Mouse (Mus musculus): ENCODE data around the gene Atp13a1. TPM values are rescaled to one million over a fixed set of nuclear protein-coding genes. Genes with fewer than 3 reads are reported as not detected.

Gene Atp13a1
- total and polyA plus RNA-seq, 2 experiments from 2014 or later = 39.1 to 85.9 TPM

- no peak for ATAC-seq
- Histone ChIP-seq H3K4me1 (ENCODE audit: insufficient read depth, low read length) (no peaks in the 10 kb centered on the region), H3K4me2 (ENCODE audit: low read depth, low read length) (no peak overlapping the region), H3K9ac (replicated peaks; ENCODE audit: low read length) (no peak overlapping the region), H3K9me3 (ENCODE audit: low read length) (no peaks in the 10 kb centered on the region), H3K27ac (no peak overlapping the region), H3K4me3 (ENCODE audit: low read length) (no peak overlapping the region), H3K36me3 (ENCODE audit: insufficient read depth, low read length) (no peaks in the 10 kb centered on the region), H3K27me3 (ENCODE audit: insufficient read depth, low read length) (no peaks in the 10 kb centered on the region)
- no peak for DNase-seq (ENCODE audit: low spot score)
- 80% methylated on average over 3 of the region's 3 CpGs for WGBS
- no peak for TF ChIP-seq CTCF (IDR thresholded peaks at IDR 0.05; ENCODE audit: low read depth)
Measured at GRCm38 (mm10) chr8:69847167-69848065, 56.5 kb downstream of the Atp13a1 start.

DNA sequence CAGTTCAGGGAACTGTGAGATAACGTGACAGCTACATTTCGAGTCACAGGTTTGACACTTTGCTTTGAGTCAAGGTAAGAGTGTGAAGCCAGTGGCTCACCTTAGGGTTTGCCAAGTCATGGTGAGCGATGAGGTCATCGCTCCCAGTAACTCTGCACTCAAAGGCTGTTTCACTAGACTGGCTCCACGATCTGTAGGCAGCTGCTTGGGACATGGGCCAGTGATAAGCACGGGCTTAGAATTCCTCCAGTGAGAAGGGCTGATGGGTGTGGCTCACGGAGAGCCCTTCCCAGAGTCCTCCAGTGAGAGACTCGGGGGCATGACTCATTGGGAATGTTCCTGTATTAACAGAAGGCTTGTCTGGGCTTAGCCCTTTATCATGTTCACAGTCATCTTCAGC lies 58.0 kb downstream of the Atp13a1 start:
- H3K36me3 ChIP-seq (ENCODE audit: insufficient read depth, low read length) = no peaks in the 10 kb centered on the region
- no peak overlapping the region for H3K9ac ChIP-seq (replicated peaks; ENCODE audit: low read length)
- WGBS = 90% methylated on average over 8 of the region's 8 CpGs

DNA sequence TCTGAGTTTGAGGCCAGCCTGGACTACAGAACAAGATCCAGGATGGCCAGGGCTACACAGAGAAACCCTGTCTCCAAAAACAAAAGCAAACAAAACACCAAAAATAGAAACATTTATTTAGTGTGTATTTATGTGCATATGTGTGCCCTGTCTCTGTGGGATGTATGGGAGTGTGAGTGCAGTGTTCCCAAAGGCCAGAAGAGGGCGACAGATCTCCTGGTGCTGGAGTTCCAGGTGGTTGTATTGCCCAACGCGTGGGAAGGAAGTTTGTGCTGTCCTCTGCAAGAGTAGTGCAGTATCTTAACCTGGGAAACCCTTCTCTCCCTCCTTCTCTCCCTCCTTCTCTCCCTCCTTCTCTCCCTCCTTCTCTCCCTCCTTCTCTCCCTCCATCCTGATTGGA lies 58.9 kb downstream of the Atp13a1 start:
- WGBS = 48% methylated on average over 3 of the region's 3 CpGs

More for the DNA sequence above, 58.0 kb downstream of the Atp13a1 start:
- H3K27ac ChIP-seq = no peak overlapping the region
- H3K4me1 ChIP-seq (ENCODE audit: insufficient read depth, low read length) = no peaks in the 10 kb centered on the region
- no peak for TF ChIP-seq CTCF (IDR thresholded peaks at IDR 0.05; ENCODE audit: low read depth)
- DNase-seq (ENCODE audit: low spot score) (no peak), ATAC-seq (no peak)
- H3K9me3 ChIP-seq (ENCODE audit: low read length) = no peaks in the 10 kb centered on the region
- H3K4me2 ChIP-seq (ENCODE audit: low read depth, low read length) = no peak overlapping the region
- H3K4me3 ChIP-seq (ENCODE audit: low read length) = no peak overlapping the region
- no peaks in the 10 kb centered on the region for H3K27me3 ChIP-seq (ENCODE audit: insufficient read depth, low read length)

DNA sequence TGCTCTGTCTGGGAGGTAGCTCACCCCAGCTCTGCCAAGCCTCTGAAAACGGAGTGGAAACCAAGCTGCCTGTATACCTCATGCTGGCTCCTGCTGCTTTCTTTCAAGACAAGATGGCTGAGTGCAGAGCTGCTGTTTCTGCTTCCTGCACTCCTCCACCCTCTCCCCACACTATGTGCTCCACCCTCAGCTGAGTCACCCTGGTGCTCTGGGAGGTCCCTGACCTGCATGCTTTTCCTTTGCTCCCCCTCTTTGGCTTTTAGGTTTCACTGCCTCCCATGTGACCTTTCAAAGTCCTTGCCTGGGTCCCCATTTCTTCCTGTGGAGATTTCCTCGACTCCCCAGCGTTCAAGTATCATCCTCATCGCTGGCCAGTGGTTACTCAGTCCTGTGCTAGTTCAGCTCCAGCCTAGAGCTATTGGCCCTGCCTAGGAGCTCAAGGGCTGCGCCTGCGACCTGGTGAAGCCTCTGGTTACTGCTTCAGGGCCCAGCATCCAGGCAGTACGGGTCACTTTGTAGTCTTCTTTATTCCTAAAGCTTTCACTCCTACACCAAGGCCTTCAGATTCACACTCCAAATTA lies 60.1 kb downstream of the Atp13a1 start:
- no peaks in the 10 kb centered on the region for H3K27me3 ChIP-seq (ENCODE audit: insufficient read depth, low read length)
- no peaks in the 10 kb centered on the region for H3K4me1 ChIP-seq (ENCODE audit: insufficient read depth, low read length)
- DNase-seq (ENCODE audit: low spot score) (no peak), ATAC-seq (no peak)
- no peaks in the 10 kb centered on the region for H3K36me3 ChIP-seq (ENCODE audit: insufficient read depth, low read length)
- no peak for TF ChIP-seq CTCF (IDR thresholded peaks at IDR 0.05; ENCODE audit: low read depth)
- 86% methylated on average over 7 of the region's 7 CpGs for WGBS
- no peak overlapping the region for H3K4me2 ChIP-seq (ENCODE audit: low read depth, low read length)
- no peaks in the 10 kb centered on the region for H3K9me3 ChIP-seq (ENCODE audit: low read length)
- H3K9ac ChIP-seq (replicated peaks; ENCODE audit: low read length) = no peak overlapping the region
- H3K27ac ChIP-seq = no peak overlapping the region
- H3K4me3 ChIP-seq (ENCODE audit: low read length) = no peak overlapping the region

More for the DNA sequence above, 58.9 kb downstream of the Atp13a1 start:
- Histone ChIP-seq H3K9ac (replicated peaks; ENCODE audit: low read length) (no peak overlapping the region), H3K9me3 (ENCODE audit: low read length) (no peaks in the 10 kb centered on the region), H3K27me3 (ENCODE audit: insufficient read depth, low read length) (no peaks in the 10 kb centered on the region), H3K4me3 (ENCODE audit: low read length) (no peak overlapping the region), H3K4me1 (ENCODE audit: insufficient read depth, low read length) (no peaks in the 10 kb centered on the region), H3K4me2 (ENCODE audit: low read depth, low read length) (no peak overlapping the region), H3K36me3 (ENCODE audit: insufficient read depth, low read length) (no peaks in the 10 kb centered on the region), H3K27ac (no peak overlapping the region)
- ATAC-seq (no peak), DNase-seq (ENCODE audit: low spot score) (no peak)
- TF ChIP-seq CTCF (IDR thresholded peaks at IDR 0.05; ENCODE audit: low read depth) = peak; percentile 48

- Histone ChIP-seq H3K27ac (no peak overlapping the region), H3K9me3 (ENCODE audit: low read length) (no peaks in the 10 kb centered on the region), H3K9ac (replicated peaks; ENCODE audit: low read length) (no peak overlapping the region), H3K4me1 (ENCODE audit: insufficient read depth, low read length) (no peaks in the 10 kb centered on the region), H3K4me3 (ENCODE audit: low read length) (no peak overlapping the region), H3K4me2 (ENCODE audit: low read depth, low read length) (no peak overlapping the region), H3K27me3 (ENCODE audit: insufficient read depth, low read length) (no peaks in the 10 kb centered on the region), H3K36me3 (ENCODE audit: insufficient read depth, low read length) (no peaks in the 10 kb centered on the region)
- DNase-seq (ENCODE audit: low spot score) = no peak
- no peak for ATAC-seq
- no peak for TF ChIP-seq CTCF (IDR thresholded peaks at IDR 0.05; ENCODE audit: low read depth)
- 95% methylated on average over 10 of the region's 10 CpGs for WGBS
Measured at GRCm38 (mm10) chr8:69853869-69854268, 62.9 kb downstream of the Atp13a1 start.

Other genes starting within 250 kb of the Atp13a1 start
- gene Zfp868, start 165.6 kb upstream of the Atp13a1 start, total RNA-seq (2014; rRNA removed) = 23.1 and 23.9 TPM in 2 replicates
- gene Zfp868, start 165.6 kb upstream of the Atp13a1 start, polyA plus RNA-seq (2015; fragmentation: Nextera tagmentation; extraction: Ambion mirVana) = 21.7 and 23.4 TPM in 2 replicates
- gene Zfp964, start 136.7 kb upstream of the Atp13a1 start, total RNA-seq (2014; rRNA removed) = 3.0 and 6.3 TPM in 2 replicates
- 0.93 and 1.4 TPM in 2 replicates for gene Zfp964, start 136.7 kb upstream of the Atp13a1 start, polyA plus RNA-seq (2015; fragmentation: Nextera tagmentation; extraction: Ambion mirVana)
- 9.5 and 16.1 TPM in 2 replicates for gene Zfp869, start 80.4 kb upstream of the Atp13a1 start, total RNA-seq (2014; rRNA removed)
- gene Zfp869, start 80.4 kb upstream of the Atp13a1 start, polyA plus RNA-seq (2015; fragmentation: Nextera tagmentation; extraction: Ambion mirVana) = 17.5 and 18.4 TPM in 2 replicates
- gene Zfp963, start 41.2 kb upstream of the Atp13a1 start, total RNA-seq (2014; rRNA removed) = 3.0 and 4.9 TPM in 2 replicates
- 3.7 and 4.8 TPM in 2 replicates for gene Zfp963, start 41.2 kb upstream of the Atp13a1 start, polyA plus RNA-seq (2015; fragmentation: Nextera tagmentation; extraction: Ambion mirVana)
- not detected in 2 replicates for gene Gm20422, start 16.3 kb upstream of the Atp13a1 start, total RNA-seq (2014; rRNA removed)
- gene Gm20422, start 16.3 kb upstream of the Atp13a1 start, polyA plus RNA-seq (2015; fragmentation: Nextera tagmentation; extraction: Ambion mirVana) = 0.34 and 0.61 TPM in 2 replicates
- 38.6 and 39.8 TPM in 2 replicates for gene Zfp866, start within 50 bp of the Atp13a1 start, total RNA-seq (2014; rRNA removed)
- gene Zfp866, start within 50 bp of the Atp13a1 start, polyA plus RNA-seq (2015; fragmentation: Nextera tagmentation; extraction: Ambion mirVana) = 18.5 and 18.6 TPM in 2 replicates
- 28.8 and 42.7 TPM in 2 replicates for gene Gmip, start 17.5 kb downstream of the Atp13a1 start, total RNA-seq (2014; rRNA removed)
- gene Gmip, start 17.5 kb downstream of the Atp13a1 start, polyA plus RNA-seq (2015; fragmentation: Nextera tagmentation; extraction: Ambion mirVana) = 23.6 and 27.9 TPM in 2 replicates
- gene Lpar2, start 31.3 kb downstream of the Atp13a1 start, total RNA-seq (2014; rRNA removed) = 5.2 and 5.4 TPM in 2 replicates
- 0.45 and 0.50 TPM in 2 replicates for gene Lpar2, start 31.3 kb downstream of the Atp13a1 start, polyA plus RNA-seq (2015; fragmentation: Nextera tagmentation; extraction: Ambion mirVana)
- gene Pbx4, start 41.3 kb downstream of the Atp13a1 start, total RNA-seq (2014; rRNA removed) = 46.5 and 86.4 TPM in 2 replicates
- 81.9 and 88.5 TPM in 2 replicates for gene Pbx4, start 41.3 kb downstream of the Atp13a1 start, polyA plus RNA-seq (2015; fragmentation: Nextera tagmentation; extraction: Ambion mirVana)
- gene Cilp2, start 96.5 kb downstream of the Atp13a1 start, total RNA-seq (2014; rRNA removed) = 14.3 and 19.2 TPM in 2 replicates
- 6.9 and 7.2 TPM in 2 replicates for gene Cilp2, start 96.5 kb downstream of the Atp13a1 start, polyA plus RNA-seq (2015; fragmentation: Nextera tagmentation; extraction: Ambion mirVana)
- 1.6 and 1.8 TPM in 2 replicates for gene Tssk6, start 111.0 kb downstream of the Atp13a1 start, total RNA-seq (2014; rRNA removed)
- 3.7 and 4.3 TPM in 2 replicates for gene Tssk6, start 111.0 kb downstream of the Atp13a1 start, polyA plus RNA-seq (2015; fragmentation: Nextera tagmentation; extraction: Ambion mirVana)
- 61.0 and 91.4 TPM in 2 replicates for gene Ndufa13, start 111.4 kb downstream of the Atp13a1 start, total RNA-seq (2014; rRNA removed)
- gene Ndufa13, start 111.4 kb downstream of the Atp13a1 start, polyA plus RNA-seq (2015; fragmentation: Nextera tagmentation; extraction: Ambion mirVana) = 269 and 275 TPM in 2 replicates
- 8.4 and 10.7 TPM in 2 replicates for gene Yjefn3, start 111.5 kb downstream of the Atp13a1 start, total RNA-seq (2014; rRNA removed)
- gene Yjefn3, start 111.5 kb downstream of the Atp13a1 start, polyA plus RNA-seq (2015; fragmentation: Nextera tagmentation; extraction: Ambion mirVana) = 13.3 and 13.8 TPM in 2 replicates
- gene Gatad2a, start 205.2 kb downstream of the Atp13a1 start, total RNA-seq (2014; rRNA removed) = 38.4 and 41.9 TPM in 2 replicates
- 23.4 and 23.6 TPM in 2 replicates for gene Gatad2a, start 205.2 kb downstream of the Atp13a1 start, polyA plus RNA-seq (2015; fragmentation: Nextera tagmentation; extraction: Ambion mirVana)